Mouse (Mus musculus) myocyte (in vitro differentiated cells): ENCODE measurements at regions not wholly inside any gene's neighbourhood (a gene's known extent, or its start where the extent isn't known, plus 50 kb on each side); places are given as distances from the start of the nearest gene placed in this dataset.

Experiments
- CEBPB ChIP-seq: IDR thresholded peaks from 2 replicates; pipeline ENCODE4 v1.6.1; 2011; ENCODE audit warnings: mild to moderate bottlenecking, moderate library complexity; ENCODE audit not compliant: poor library complexity, insufficient read depth, severe bottlenecking
- MYOD1 ChIP-seq, 3 experiments: IDR thresholded peaks; one replicate each; pipeline ENCODE4 v1.6.1; 2011; ENCODE audit warnings: control low read depth in 2 of 3, low read depth in 2 of 3, mild to moderate bottlenecking in 2 of 3, moderate library complexity in 1 of 3; ENCODE audit not compliant: insufficient read length in 2 of 3, control insufficient read depth in 1 of 3
- POLR2A ChIP-seq: IDR thresholded peaks from one replicate; pipeline ENCODE4 v1.6.1; 2011; ENCODE audit warnings: low read depth, mild to moderate bottlenecking, control low read depth, moderate library complexity; ENCODE audit not compliant: insufficient read length

DNA sequence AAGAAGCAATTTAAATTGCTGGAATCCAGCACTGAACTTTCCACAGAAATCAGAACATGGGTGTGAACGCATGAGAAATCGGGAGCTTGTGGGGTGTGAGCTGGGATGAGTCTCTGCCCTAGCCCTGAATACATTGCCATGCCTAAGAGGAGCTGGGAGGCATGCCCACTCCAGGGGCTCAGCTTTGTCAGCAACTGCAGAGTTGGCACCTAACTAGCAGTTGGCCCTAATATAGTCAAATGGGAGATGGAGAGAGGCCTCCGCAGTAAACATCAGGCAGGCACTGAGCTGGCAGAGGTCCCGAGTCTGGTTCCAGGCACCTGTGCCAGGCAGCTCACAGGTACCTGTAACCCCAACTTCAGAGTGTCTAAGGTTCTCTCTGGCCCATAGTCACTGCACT is 260.1 kb upstream of the Cdh4 start:
- TF ChIP-seq POLR2A: no peak
- TF ChIP-seq MYOD1 (IDR thresholded peaks at IDR 0.05; ENCODE audit: control insufficient read depth in 1 of 3, insufficient read length in 2 of 3, low read depth in 2 of 3): no peak
- TF ChIP-seq CEBPB: no peak
